Comparison of ENCODE assay signal across 8 mouse cellular contexts in the genomic region with DNA sequence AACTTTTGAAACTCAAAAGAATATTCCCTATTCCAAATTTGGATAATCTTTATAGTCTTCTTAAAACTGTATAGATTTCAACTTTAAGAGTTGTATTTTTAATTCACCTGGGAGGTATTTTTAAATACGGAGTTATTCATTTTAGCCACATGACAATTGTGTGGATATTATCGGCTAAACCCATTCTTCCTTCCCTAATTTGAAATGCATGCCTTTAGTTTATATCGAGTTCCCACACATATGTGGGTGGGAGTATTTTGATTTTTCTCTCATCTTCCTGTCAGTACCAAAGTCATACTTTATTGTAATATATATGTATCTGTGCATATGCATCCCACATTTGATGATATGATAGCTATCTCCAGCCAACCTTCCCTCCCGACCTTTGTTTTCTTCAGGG. TPM values are rescaled to one million over a fixed set of nuclear protein-coding genes. Genes with fewer than 3 reads are reported as not detected.
DNase-seq lines count a peak whose midpoint lies in the region; ATAC-seq and TF ChIP-seq lines count a peak whose summit lies in the region.

Fth1 (plus strand) TSS at position 341 of the 400 bp plus-strand sequence.

- peaks cover 7% of the 10 kb centered on the region; the same call in 1 of the 2 replicates for H3K79me2 ChIP-seq in liver, adult 2 months (ENCODE audit: control insufficient read depth, insufficient read depth, low read length)

- H3K9ac ChIP-seq in liver, adult 2 months (ENCODE audit: low read depth, low read length): no peak within 1 kb of the TSS
- no peak within 1 kb of the TSS for H3K9ac ChIP-seq in heart, embryonic 12.5 days

- intact Hi-C loops in left cerebral cortex, postnatal 10 days (cut with DNase I): no loop called here

- TF ChIP-seq POLR2A in liver, adult 2 months (IDR thresholded peaks at IDR 0.05; ENCODE audit: extremely low read depth, insufficient read depth, low read length): no peak

- ATAC-seq in heart, embryonic 12.5 days (ENCODE audit: insufficient number of reproducible peaks, low FRiP score): no peak
- ATAC-seq in monocyte, adult 5-6 weeks (replicated peaks; ENCODE audit: insufficient number of reproducible peaks, low FRiP score, low TSS enrichment, poor library complexity, severe bottlenecking): no peak

- peak within 1 kb of the TSS; percentile 93; the same call in 1 of the 2 replicates for H3K4me2 ChIP-seq in heart, embryonic 12.5 days

- TF ChIP-seq CTCF in liver, adult 2 months (IDR thresholded peaks at IDR 0.05; ENCODE audit: low read depth, low read length): no peak

- peak within 1 kb of the TSS; percentile 93; the same call in 1 of the 2 replicates for H3K27ac ChIP-seq in liver, adult 2 months (replicated peaks; ENCODE audit: insufficient read depth, low read depth, low read length)
- H3K27ac ChIP-seq in embryonic facial prominence, embryonic 10.5 days (replicated peaks): peak within 1 kb of the TSS; percentile 94; the same call in 1 of the 2 replicates
- H3K27ac ChIP-seq in heart, embryonic 12.5 days (ENCODE audit: poor library complexity, severe bottlenecking): no peak within 1 kb of the TSS; the same call in 1 of the 2 replicates

- no peak within 1 kb of the TSS for H3K4me3 ChIP-seq in liver, adult 2 months (ENCODE audit: insufficient read depth, low read depth, low read length)
- no peak within 1 kb of the TSS for H3K4me3 ChIP-seq in embryonic facial prominence, embryonic 10.5 days
- H3K4me3 ChIP-seq in heart, embryonic 12.5 days: no peak within 1 kb of the TSS

- 94% methylated on average over 4 of the region's 4 CpGs for WGBS in liver, adult 2 months
- WGBS in embryonic facial prominence, embryonic 10.5 days: 89% methylated on average over 4 of the region's 4 CpGs
- 85% methylated on average over 4 of the region's 4 CpGs for WGBS in heart, embryonic 12.5 days

- H3K27me3 ChIP-seq in liver, adult 2 months (ENCODE audit: control insufficient read depth, insufficient read depth, low read length): no peaks in the 10 kb centered on the region
- H3K27me3 ChIP-seq in embryonic facial prominence, embryonic 10.5 days (replicated peaks; ENCODE audit: low read depth, poor library complexity, severe bottlenecking): no peaks in the 10 kb centered on the region
- no peaks in the 10 kb centered on the region for H3K27me3 ChIP-seq in heart, embryonic 12.5 days (replicated peaks)

- no peaks in the 10 kb centered on the region for H3K9me3 ChIP-seq in embryonic facial prominence, embryonic 10.5 days
- H3K9me3 ChIP-seq in heart, embryonic 12.5 days (replicated peaks): no peaks in the 10 kb centered on the region

- peaks cover 38% of the 10 kb centered on the region for H3K4me1 ChIP-seq in liver, adult 2 months (ENCODE audit: control insufficient read depth, insufficient read depth, low read length)
- H3K4me1 ChIP-seq in embryonic facial prominence, embryonic 10.5 days: peaks cover 32% of the 10 kb centered on the region
- peaks cover 40% of the 10 kb centered on the region for H3K4me1 ChIP-seq in heart, embryonic 12.5 days (replicated peaks)

- DNase-seq in liver, adult 2 months (ENCODE audit: extremely low read depth, low read depth, low spot score): no peak
- DNase-seq in liver: no peak
- no peak for DNase-seq in embryonic facial prominence, embryonic 10.5 days (ENCODE audit: low spot score)
- no peak for DNase-seq in left cerebral cortex, postnatal 10 days (ENCODE audit: extremely low spot score in 1 of 2, low spot score in 2 of 2)
- DNase-seq in ovary, adult 18-20 months (ENCODE audit: low spot score): no peak
- no peak for DNase-seq in yolk sac, embryonic 10.5 days (ENCODE audit: low spot score)

- H3K36me3 ChIP-seq in liver, adult 2 months (ENCODE audit: control insufficient read depth, insufficient read depth, low read length): peaks cover 16% of the 10 kb centered on the region
- H3K36me3 ChIP-seq in embryonic facial prominence, embryonic 10.5 days (replicated peaks): peaks cover 16% of the 10 kb centered on the region
- peaks cover 15% of the 10 kb centered on the region for H3K36me3 ChIP-seq in heart, embryonic 12.5 days

RNA-seq across cellular contexts. Expression of gene Fth1, which starts in this region (rescaled TPM):
- total RNA-seq in liver, adult 2 months (2014; rRNA removed): 1,154 and 1,241 TPM in 2 replicates
- polyA plus RNA-seq in liver, adult 2 months (2012; rRNA removed): 7,340 and 8,771 TPM in 2 replicates
- polyA plus RNA-seq in embryonic facial prominence, embryonic 10.5 days (2016; fragmentation: Nextera tagmentation; extraction: Ambion mirVana): 1,291 and 1,338 TPM in 2 replicates
- 2,254 and 2,412 TPM in 2 replicates for polyA plus RNA-seq in heart, embryonic 12.5 days (2016; fragmentation: Nextera tagmentation; extraction: Ambion mirVana)
- total RNA-seq in left cerebral cortex, postnatal 10 days (2021): 1,000 to 10,000 TPM; 1,579 to 1,597 TPM
- total RNA-seq in monocyte, adult 5-6 weeks (2017): 676 to 886 TPM (median 682 TPM) in 3 replicates
